Mouse (Mus musculus) CH12.LX (cell line): ENCODE data around the gene Tomm20. TPM values are rescaled to one million over a fixed set of nuclear protein-coding genes. Genes with fewer than 3 reads are reported as not detected.

Experiments used
- DNase-seq: peaks from one replicate; pipeline ENCODE4 v3.0.0-alpha.2; 2013; ENCODE audit errors: extremely low read depth
- H3K27ac ChIP-seq: 2 replicates; pipeline ENCODE4 v1.5.1; 2012; ENCODE audit warnings: low read depth, mild to moderate bottlenecking, control low read depth, moderate library complexity; ENCODE audit not compliant: insufficient read depth
- H3K27me3 ChIP-seq: replicated peaks from 2 replicates; pipeline ENCODE3; 2012; ENCODE audit warnings: inconsistent platforms
- H3K36me3 ChIP-seq, 2 experiments: replicated peaks in 1 of 2; 2 replicates each; pipeline versions ENCODE3 to v1.6.1; 2012; ENCODE audit warnings: inconsistent platforms in 1 of 2, low read length in 1 of 2, mild to moderate bottlenecking in 1 of 2, mixed read lengths in 1 of 2, moderate library complexity in 1 of 2; ENCODE audit not compliant: control insufficient read depth in 1 of 2, insufficient read depth in 1 of 2
- H3K4me1 ChIP-seq, 2 experiments: 2 replicates each; pipeline ENCODE4 v1.6.1; 2012; ENCODE audit warnings: inconsistent platforms in 1 of 2, moderate library complexity in 1 of 2; ENCODE audit not compliant: insufficient read depth in 2 of 2, control insufficient read depth in 1 of 2
- H3K4me2 ChIP-seq: 2 replicates; pipeline ENCODE4 v1.6.1; 2012; ENCODE audit warnings: low read depth, mild to moderate bottlenecking, control low read depth; ENCODE audit not compliant: poor library complexity, insufficient read depth, severe bottlenecking
- H3K4me3 ChIP-seq, 3 experiments: fragments of 150-350 bp in 1 of 3; sonication (generic) in 1 of 3; replicated peaks in 1 of 3; 2 replicates each; pipeline versions ENCODE3 to v1.5.1; 2011 to 2012; ENCODE audit warnings: low read depth in 2 of 3, low read length in 2 of 3, mild to moderate bottlenecking in 2 of 3, moderate library complexity in 2 of 3, control low read depth in 1 of 3, improper control_type of control experiment in 1 of 3, inconsistent platforms in 1 of 3, mixed read lengths in 1 of 3; ENCODE audit not compliant: poor library complexity in 1 of 3
- H3K79me2 ChIP-seq: replicated peaks from 2 replicates; pipeline ENCODE4 v1.6.1; 2012; ENCODE audit warnings: mild to moderate bottlenecking, moderate library complexity; ENCODE audit not compliant: control insufficient read depth, poor library complexity, insufficient read depth, severe bottlenecking; ENCODE audit errors: extremely low read depth
- H3K9ac ChIP-seq: 2 replicates; pipeline ENCODE4 v1.6.1; 2012; ENCODE audit warnings: low read depth, mild to moderate bottlenecking, control low read depth, moderate library complexity; ENCODE audit not compliant: insufficient read depth
- H3K9me3 ChIP-seq: replicated peaks from 2 replicates; pipeline ENCODE3; 2012; ENCODE audit warnings: low read length, inconsistent platforms, mixed read lengths
- CHD1 ChIP-seq: IDR thresholded peaks from 2 replicates; pipeline ENCODE4 v1.6.1; 2012; ENCODE audit warnings: low read depth, low read length, improper control_type of control experiment, inconsistent platforms
- CTCF ChIP-seq, 2 experiments: IDR thresholded peaks in 1 of 2; conservative IDR thresholded peaks in 1 of 2; 2 replicates each; pipeline ENCODE4 v1.5.1; 2011 to 2012; ENCODE audit warnings: low read depth in 2 of 2, low read length in 2 of 2, improper control_type of control experiment in 1 of 2, inconsistent platforms in 1 of 2, mild to moderate bottlenecking in 1 of 2, moderate library complexity in 1 of 2
- EP300 ChIP-seq: IDR thresholded peaks from 2 replicates; pipeline ENCODE4 v1.6.1; 2011; ENCODE audit warnings: low read length, improper control_type of control experiment
- ETS1 ChIP-seq: conservative IDR thresholded peaks from 2 replicates; pipeline ENCODE4 v1.6.1; 2012; ENCODE audit warnings: low read depth, mild to moderate bottlenecking, inconsistent platforms, low read length, improper control_type of control experiment, moderate library complexity
- GABPA ChIP-seq: IDR thresholded peaks from 2 replicates; pipeline ENCODE4 v1.6.1; 2012; ENCODE audit warnings: low read depth, low read length, improper control_type of control experiment, inconsistent platforms; ENCODE audit not compliant: insufficient replicate concordance
- JUN ChIP-seq: IDR thresholded peaks from 2 replicates; pipeline ENCODE4 v1.6.1; 2011; ENCODE audit warnings: low read depth, mild to moderate bottlenecking, low read length, improper control_type of control experiment, moderate library complexity; ENCODE audit not compliant: insufficient read depth
- JUND ChIP-seq: conservative IDR thresholded peaks from 2 replicates; pipeline ENCODE4 v1.6.1; 2011; ENCODE audit warnings: low read depth, low read length, improper control_type of control experiment
- MAFK ChIP-seq: IDR thresholded peaks from 2 replicates; pipeline ENCODE4 v1.6.1; 2011; ENCODE audit warnings: low read length, improper control_type of control experiment; ENCODE audit not compliant: insufficient replicate concordance
- MAX ChIP-seq: IDR thresholded peaks from 2 replicates; pipeline ENCODE4 v1.6.1; 2011; ENCODE audit warnings: low read length, improper control_type of control experiment
- MAZ ChIP-seq: IDR thresholded peaks from 2 replicates; pipeline ENCODE4 v1.6.1; 2012; ENCODE audit warnings: low read depth, mild to moderate bottlenecking, inconsistent platforms, low read length, improper control_type of control experiment, moderate library complexity
- MYC ChIP-seq: IDR thresholded peaks from 2 replicates; pipeline ENCODE4 v1.6.1; 2011; ENCODE audit warnings: low read depth, mild to moderate bottlenecking, improper control_type of control experiment, low read length
- NRF1 ChIP-seq: IDR thresholded peaks from 2 replicates; pipeline ENCODE4 v1.6.1; 2014; ENCODE audit warnings: low read depth, mild to moderate bottlenecking, inconsistent platforms, low read length, improper control_type of control experiment, moderate library complexity
- PAX5 ChIP-seq: IDR thresholded peaks from 2 replicates; pipeline ENCODE4 v1.6.1; 2012; ENCODE audit warnings: low read length, inconsistent platforms, mixed read lengths
- RAD21 ChIP-seq: IDR thresholded peaks from 2 replicates; pipeline ENCODE4 v1.6.1; 2011; ENCODE audit warnings: low read depth, mild to moderate bottlenecking, low read length, improper control_type of control experiment, moderate library complexity
- SMC3 ChIP-seq: IDR thresholded peaks from 2 replicates; pipeline ENCODE4 v1.6.1; 2011; ENCODE audit warnings: low read depth, low read length, improper control_type of control experiment
- TBP ChIP-seq: conservative IDR thresholded peaks from 2 replicates; pipeline ENCODE4 v1.6.1; 2011; ENCODE audit warnings: low read depth, low read length, improper control_type of control experiment
- TCF12 ChIP-seq: IDR thresholded peaks from 2 replicates; pipeline ENCODE4 v1.6.1; 2014; ENCODE audit warnings: low read depth, mild to moderate bottlenecking, inconsistent platforms, low read length, improper control_type of control experiment
- ZC3H11A ChIP-seq: IDR thresholded peaks from 2 replicates; pipeline ENCODE4 v1.6.1; 2012; ENCODE audit warnings: low read depth, mild to moderate bottlenecking, inconsistent platforms, low read length, improper control_type of control experiment
- ZMIZ1 ChIP-seq: IDR thresholded peaks from 2 replicates; pipeline ENCODE4 v1.6.1; 2012; ENCODE audit warnings: low read depth, mild to moderate bottlenecking, inconsistent platforms, low read length, improper control_type of control experiment
- dilution Hi-C: fragments of 300-500 bp; cut with MboI; formaldehyde crosslinking; loops from 2 replicates; pipeline ENCODE4 v1.14.3; 2020; ENCODE audit warnings: low sequenced_read_pairs; ENCODE audit not compliant: extremely low pct_unique_long_range_greater_than_20kb, extremely low pct_ligation_motif_present
- in situ Hi-C: fragments of 300-500 bp; cut with MboI; formaldehyde crosslinking; loops from 3 replicates; pipeline ENCODE4 v1.14.3; 2019; ENCODE audit warnings: low sequenced_read_pairs, low pct_ligation_motif_present, low pct_unique_long_range_greater_than_20kb, mixed read lengths
- polyA plus RNA-seq: library from polyadenylated mRNA; unstranded; fragments of >175 nt; gene quantifications from 2 replicates; pipeline ENCODE4 v1.2.1, GENCODE M21; 2012; ENCODE audit warnings: low read depth; ENCODE audit not compliant: insufficient read length
- total RNA-seq, 2 experiments: library from RNA; depleted of rRNA; stranded (reverse); fragments of 300-350 nt in 1 of 2; fragments of >200 nt in 1 of 2; gene quantifications; 2 replicates each; pipeline ENCODE4 v1.2.3; 2012 to 2014

Tomm20 gene
- total and polyA plus RNA-seq, 3 experiments = 130 to 513 (median 394) TPM

DNA sequence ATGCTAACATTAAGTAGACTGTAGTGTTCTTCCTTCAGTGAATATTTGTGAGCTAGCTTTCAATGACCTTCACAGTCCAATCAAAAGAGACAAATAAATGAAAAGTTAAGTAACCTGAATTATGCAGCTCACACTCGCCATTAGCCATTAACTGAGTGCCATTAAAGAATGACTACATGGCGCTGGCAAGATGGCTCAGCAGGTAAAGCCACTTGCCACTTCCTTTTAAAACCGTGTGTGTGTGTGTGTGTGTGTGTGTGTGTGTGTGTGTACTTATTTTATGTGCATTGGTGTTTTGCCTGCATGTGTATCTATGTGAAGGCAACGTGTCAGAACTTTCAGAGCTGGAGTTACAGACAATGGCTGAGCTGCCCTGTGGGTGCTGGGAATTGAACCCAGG is 28.9 kb upstream of the Tomm20 start:
- Histone ChIP-seq H3K9ac (no peak overlapping the region), H3K79me2 (peaks cover 11% of the 10 kb centered on the region), H3K4me3 (no peak overlapping the region), H3K9me3 (no peaks in the 10 kb centered on the region), H3K4me1 (peaks cover 24 to 43% of the 10 kb centered on the region in 2 experiments), H3K27ac (no peak overlapping the region), H3K36me3 (peaks cover 0 to 1% of the 10 kb centered on the region in 2 experiments), H3K4me2 (no peak overlapping the region), H3K27me3 (no peaks in the 10 kb centered on the region)
- in situ Hi-C loops (no loop called here), dilution Hi-C loops (no loop called here)
- no peak for DNase-seq
- TF ChIP-seq GABPA (no peak), ZMIZ1 (no peak), CTCF (conservative IDR thresholded peaks at IDR 0.05 in 1 of 2, IDR thresholded peaks at IDR 0.05 in 1 of 2; ENCODE audit: low read depth in 2 of 2, low read length in 2 of 2) (no peak), MYC (no peak), MAZ (no peak), JUN (no peak), RAD21 (no peak), PAX5 (no peak), MAX (no peak), NRF1 (no peak), JUND (no peak), TBP (no peak), TCF12 (no peak), CHD1 (no peak)

DNA sequence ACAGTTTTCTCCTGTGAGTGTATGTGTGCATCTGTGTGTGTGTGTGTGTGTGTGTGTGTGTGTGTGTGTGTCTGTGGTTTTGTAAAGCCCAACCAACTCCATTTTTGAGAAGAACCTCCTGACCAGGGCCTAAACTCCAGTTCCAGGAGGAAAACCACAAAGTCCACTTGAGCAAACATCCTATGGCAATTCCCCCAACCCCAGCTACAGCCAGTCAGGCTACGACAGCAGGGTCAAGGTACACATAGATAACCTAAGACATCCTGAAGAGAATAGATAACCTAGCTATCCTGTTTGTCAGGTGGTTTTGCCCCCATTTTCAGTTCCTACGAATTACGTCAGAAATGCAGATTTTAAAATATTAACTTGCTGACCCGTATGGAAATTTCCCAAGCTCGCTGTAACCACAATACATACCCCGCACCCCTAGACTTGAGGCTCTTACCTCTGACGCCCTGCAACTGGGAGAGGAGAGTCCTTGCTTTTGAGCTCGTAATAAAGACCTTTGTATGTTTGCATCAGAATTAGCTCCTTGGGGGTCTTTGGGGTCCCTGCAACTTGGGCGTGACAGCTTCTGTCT is 28.1 kb upstream of the Tomm20 start:
- H3K27me3 ChIP-seq = no peaks in the 10 kb centered on the region
- in situ Hi-C loops (no loop called here), dilution Hi-C loops (no loop called here)
- no peak overlapping the region for H3K27ac ChIP-seq
- no peak overlapping the region for H3K4me3 ChIP-seq
- DNase-seq = peak; percentile 53
- H3K9me3 ChIP-seq = no peaks in the 10 kb centered on the region
- no peak for TF ChIP-seq MAZ
- no peak for TF ChIP-seq SMC3
- peak; percentile 64; the same call in 1 of the 2 replicates for TF ChIP-seq MAFK
- peak; percentile 41 for TF ChIP-seq EP300
- no peak for TF ChIP-seq ZC3H11A
- TF ChIP-seq JUN = no peak
- 0 out of 2 replicates have a peak, but pooled peaks have one; percentile 25 for TF ChIP-seq JUND
- TF ChIP-seq ETS1 = peak; percentile 61
- peaks cover 19% of the 10 kb centered on the region for H3K79me2 ChIP-seq
- peaks cover 6 to 9% of the 10 kb centered on the region in 2 experiments for H3K36me3 ChIP-seq
- 0 out of 2 replicates have a peak overlapping the region, but pooled peaks have one; percentile 16 for H3K9ac ChIP-seq
- peaks cover 24 to 49% of the 10 kb centered on the region in 2 experiments for H3K4me1 ChIP-seq
- 0 out of 2 replicates have a peak overlapping the region, but pooled peaks have one; percentile 47 for H3K4me2 ChIP-seq
